Mouse (Mus musculus): ENCODE measurements around the gene Gm20388.

GRCm38 (mm10) chr8:122022274-122022673 lies 2111.6 kb downstream of the Gm20388 start:
- TF ChIP-seq GATA1 (IDR thresholded peaks at IDR 0.05; ENCODE audit: low read length) (no peak), TAL1 (IDR thresholded peaks at IDR 0.05; ENCODE audit: low read length) (no peak)

Data from erythroblast, embryonic 14.5 days (primary cell).